Mouse (Mus musculus): ENCODE measurements around the gene Rps16. TPM values are rescaled to one million over a fixed set of nuclear protein-coding genes. Genes with fewer than 3 reads are reported as not detected.
A peak's percentile ranks its signal among the peaks of the same experiment; 100 is the strongest.

Rps16 gene
- total RNA-seq, 4 experiments from 2014 or later: 442 to 558 (median 490) TPM

DNA sequence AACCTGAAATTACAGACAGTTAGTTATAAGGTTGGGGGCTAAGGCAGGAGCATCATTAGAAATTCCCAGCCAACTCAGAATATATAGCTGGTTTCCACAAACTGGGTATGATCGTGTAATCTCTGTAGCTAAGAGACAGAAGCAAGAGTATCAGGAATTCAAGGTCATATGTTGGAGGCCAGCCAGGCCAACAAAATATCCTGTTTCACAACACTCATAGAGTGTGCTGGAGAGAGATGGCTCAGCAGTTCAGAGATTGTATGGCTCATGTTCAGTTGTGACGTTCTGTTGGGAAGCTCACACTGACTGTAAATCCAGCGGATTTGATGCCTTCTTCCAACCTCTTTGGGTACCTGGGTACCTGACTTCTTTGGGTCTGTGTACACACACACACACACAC is 2.7 kb upstream of the Rps16 start:
- no peak for DNase-seq (ENCODE audit: low spot score in 2 of 2)

DNA sequence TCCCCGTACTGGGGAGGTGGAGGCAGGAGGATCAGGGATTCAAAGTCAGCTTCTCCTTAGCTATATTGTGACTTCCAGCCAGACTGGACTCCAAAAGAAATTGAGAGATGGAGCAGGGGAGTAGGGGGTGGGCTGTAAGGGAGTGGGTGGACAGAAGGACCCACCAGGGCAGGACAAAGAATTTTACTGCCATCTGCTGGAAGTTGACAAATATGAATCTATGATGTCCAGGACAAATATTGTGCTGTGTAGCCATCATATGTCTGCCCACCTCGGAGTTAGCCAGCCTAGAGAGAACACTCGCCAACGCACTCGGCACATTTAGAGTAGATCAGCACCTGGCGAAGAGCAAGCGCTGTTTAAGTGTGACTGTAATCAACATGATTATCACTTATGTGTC is 1.9 kb upstream of the Rps16 start:
- no peak for DNase-seq (ENCODE audit: low spot score in 2 of 2)

DNA sequence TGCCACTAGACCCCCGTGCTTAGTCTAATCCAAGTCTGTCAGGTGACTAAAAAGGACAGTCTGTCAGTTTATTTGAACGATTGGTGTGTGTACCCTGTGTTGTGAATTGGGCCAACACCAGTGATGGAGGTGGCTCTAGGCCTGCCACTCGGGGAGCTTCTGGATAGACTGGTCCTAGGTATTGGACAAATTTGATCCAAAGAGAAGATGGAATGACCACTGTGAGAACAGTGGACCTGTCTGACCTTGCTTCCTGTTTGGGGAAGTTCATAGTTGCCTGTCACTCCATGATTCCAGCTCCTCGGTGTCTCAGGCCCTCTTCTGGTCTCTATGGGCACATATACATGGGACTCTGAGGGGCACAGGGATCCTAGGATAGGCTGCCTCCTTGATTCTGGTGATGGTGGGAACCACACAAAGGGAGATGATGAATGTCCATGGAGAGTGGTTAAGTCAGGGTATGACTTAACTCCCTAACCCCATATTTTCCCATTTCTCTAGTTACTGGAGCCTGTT is 1.3 kb downstream of the Rps16 start:
- no peak for DNase-seq (ENCODE audit: low spot score in 2 of 2)

DNA sequence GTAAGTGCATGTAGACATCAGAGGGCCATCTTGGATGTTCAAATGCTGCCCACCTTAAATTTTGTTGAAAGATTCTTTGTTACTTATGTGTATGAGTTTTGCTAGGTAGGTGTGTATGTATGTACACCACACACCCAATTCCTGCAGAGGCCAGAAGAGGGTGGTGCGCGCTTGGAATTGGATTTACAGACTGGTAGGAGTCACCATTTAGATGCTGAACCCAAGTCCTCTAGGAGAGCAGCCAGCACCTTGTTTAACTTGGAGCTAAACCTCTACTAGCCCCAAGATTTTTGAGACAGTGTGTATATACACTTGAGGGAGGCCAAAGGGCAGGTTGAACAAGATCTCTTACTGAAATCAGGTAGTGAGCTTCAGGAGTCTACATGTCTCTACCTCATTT is 2.8 kb downstream of the Rps16 start:
- DNase-seq (ENCODE audit: low spot score in 2 of 2): no peak

DNA sequence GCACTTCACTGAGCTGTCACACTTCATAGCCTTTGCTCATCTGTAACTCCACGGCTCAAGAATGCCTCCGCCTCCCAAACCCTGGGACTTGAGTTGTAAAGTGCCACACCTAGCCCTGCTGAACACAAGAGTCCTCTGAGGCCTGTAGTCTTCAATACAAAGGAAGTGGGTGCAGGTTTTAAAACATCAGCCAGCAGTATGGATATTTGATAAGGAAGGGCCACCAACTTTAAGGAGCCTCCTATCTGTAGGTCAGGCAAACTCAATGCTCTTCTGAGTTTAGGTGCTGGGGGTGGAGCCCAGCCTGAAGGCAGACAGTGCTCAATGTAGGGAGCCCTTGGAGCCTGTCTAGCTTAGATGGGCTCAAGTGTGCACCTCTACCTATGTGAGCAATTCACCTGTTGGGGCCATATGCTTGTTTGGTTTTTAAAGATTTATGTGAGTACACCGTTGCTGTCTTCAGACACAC is 3.7 kb downstream of the Rps16 start:
- no peak for DNase-seq (ENCODE audit: low spot score in 2 of 2)

DNA sequence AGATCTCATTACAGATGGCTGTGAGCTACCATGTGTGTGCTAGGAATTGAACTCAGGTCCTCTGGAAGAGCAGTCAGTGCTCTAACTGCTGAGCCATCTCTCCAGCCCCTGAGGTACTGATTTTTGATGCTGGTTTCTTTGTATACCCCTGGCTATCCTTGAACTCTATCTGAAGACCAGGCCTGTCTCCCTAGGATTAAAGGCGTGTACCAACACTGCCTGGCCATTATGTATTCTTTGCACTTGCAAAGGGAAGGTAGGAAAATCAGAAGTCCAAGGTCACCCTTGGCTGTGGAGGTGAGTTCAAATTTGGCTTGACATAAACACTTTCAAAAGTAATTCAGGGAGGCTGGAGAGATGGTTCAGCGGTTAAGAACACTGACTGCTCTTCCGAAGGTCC is 4.1 kb downstream of the Rps16 start:
- DNase-seq (ENCODE audit: low spot score in 2 of 2): no peak

DNA sequence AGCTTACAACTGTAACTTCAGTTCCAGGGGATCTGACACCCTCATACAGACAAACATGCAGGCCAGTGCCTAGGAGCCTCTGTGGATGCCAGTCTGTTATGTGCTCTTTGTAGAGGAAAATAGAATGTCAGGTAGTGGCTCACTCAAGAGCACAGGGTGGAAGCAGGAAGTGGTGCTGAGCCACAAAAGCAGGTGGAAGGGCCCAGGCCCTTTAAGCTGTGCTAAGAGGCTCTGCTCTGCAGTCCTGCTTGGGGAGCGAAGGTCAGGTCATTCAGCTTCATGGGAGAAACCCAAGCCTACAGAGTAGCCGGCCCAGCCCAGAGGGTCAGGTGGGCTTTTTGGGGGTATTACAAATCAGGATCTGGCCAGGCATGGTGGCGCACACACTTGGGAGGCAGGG is 4.8 kb downstream of the Rps16 start:
- DNase-seq (ENCODE audit: low spot score in 2 of 2): no peak

DNA sequence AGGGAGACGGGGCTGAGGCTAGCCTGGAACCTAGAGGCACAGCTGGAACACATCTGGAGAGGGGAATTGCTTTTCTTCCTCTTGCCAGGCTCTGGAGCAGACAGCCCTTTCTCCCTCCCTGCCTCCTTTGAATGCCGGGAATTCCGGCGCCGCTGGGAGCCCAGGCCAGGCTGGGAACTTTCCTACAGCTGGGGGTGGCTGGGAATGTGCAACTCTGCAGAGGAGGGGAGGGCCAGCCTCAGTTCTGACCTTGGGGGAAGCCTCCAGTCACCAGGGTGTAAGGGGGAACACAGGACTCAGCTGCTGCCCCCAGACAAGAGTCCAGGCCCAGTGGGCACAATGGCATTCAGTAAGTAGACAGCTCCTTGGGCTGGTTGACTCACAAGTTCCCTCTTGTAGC is 6.5 kb downstream of the Rps16 start:
- no peak for DNase-seq (ENCODE audit: low spot score in 2 of 2)

DNA sequence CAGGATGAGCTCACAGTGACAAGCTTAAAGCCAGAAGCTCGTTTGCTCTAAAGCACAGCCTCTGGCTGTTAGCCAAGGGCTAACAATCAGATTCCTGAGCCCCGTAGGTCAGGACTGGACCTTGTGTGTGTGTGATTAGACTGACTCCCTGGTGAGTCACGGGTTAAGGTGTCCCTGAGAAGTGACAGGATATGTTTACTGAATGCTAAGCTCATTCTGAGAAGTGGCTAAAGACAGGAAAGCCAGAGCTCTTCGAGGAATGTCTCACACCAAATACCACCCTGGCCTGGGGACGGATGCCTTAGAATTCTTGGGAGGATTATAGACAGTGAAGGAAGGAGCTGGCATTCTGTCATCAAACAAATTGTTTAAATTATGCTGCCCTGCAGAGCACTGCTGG is 7.5 kb downstream of the Rps16 start:
- DNase-seq (ENCODE audit: low spot score in 2 of 2): no peak

DNA sequence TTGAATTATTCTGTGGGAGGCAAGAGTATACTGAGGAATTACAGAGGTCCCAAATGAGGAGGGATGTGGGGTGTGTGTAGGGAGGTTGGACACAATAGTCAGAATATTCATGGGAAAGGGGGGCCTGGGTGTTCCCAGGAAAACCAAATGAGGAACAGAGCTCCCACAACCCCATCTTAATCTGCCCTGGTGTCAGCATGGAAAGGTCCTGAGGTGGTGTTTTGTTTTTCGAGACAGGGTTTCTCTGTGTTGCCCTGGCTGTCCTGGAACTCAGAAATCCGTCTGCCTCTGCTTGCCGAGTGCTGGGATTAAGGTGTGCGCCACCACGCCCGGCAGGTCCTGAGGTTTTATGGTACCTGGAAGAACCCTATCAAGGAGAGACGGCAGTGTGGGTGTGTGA is 8.0 kb downstream of the Rps16 start:
- no peak for DNase-seq (ENCODE audit: low spot score in 2 of 2)

DNA sequence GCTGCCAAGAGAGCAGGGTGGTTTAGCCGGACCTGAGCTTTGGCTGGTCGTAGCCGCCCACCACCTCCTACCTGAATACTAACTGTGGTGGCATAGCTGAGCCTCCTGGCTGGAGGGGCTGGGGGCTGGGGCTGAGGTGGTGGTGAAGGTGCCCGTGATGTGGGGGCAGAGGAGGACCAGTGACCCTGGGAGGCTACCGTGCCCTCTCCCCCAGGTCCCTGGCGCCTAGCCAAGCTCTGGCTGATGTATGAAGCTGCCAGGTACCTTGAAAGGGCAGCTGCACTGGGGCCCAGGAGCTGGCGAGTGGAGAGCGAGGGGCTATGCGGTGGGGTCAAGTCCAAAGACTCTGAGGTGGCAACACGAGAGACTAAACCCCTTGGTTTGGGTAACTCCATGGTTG is 9.4 kb downstream of the Rps16 start:
- DNase-seq (ENCODE audit: low spot score in 2 of 2): no peak

DNA sequence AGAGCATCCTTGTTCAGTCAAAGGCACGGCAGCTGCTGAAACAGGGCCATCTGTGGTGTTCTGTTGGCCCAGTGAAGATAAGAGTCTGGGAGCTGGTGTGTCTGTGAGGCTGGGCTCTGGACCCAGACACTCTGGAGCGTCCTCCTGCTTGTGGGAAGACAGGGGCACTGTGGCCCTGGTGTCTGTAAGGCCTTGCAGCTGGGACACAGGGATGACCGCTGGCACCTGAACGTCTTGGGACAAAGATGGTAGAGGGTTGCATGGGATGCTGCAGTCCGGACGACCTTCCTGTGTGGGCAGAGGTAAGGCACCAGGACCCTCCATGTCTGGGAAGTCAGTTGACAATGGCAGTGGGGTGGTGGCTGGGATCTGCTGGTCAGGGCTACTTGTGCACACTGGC is 9.8 kb downstream of the Rps16 start:
- DNase-seq (ENCODE audit: low spot score in 2 of 2): no peak

DNA sequence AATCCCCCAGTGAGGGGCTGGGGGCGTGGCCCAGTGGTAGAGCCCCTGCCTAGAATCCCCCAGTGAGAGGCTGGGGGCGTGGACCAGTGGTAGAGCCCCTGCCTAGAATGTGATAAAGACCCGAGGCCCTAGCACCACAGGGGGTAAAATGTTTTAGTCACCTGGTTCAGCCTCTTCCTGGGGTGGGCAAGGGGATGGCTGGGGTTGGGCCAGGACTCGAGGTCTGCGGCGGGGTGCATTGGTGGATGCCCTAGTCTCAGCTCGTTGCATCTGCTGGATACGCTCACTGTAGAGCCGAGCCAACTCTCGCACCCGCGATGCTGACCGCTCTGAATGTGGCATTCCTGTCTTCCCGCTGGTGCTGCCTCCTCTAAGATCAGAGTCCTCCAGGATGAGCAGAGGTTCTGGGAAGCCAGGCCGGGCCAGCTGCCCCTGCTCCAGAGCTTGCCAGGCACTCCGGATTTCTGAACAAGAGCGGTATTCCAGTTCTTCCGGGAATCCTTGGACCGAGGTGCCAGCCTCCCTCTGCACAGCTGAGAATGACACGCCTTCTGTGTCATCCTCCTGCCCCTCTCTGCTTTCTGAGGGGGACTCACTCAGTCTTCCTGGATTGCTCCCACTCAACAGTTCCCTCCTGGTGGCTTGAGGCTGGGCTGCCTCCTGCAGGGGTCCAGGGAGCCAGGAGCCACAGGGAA is 11.3 kb downstream of the Rps16 start:
- DNase-seq (ENCODE audit: low spot score in 2 of 2): no peak

DNA sequence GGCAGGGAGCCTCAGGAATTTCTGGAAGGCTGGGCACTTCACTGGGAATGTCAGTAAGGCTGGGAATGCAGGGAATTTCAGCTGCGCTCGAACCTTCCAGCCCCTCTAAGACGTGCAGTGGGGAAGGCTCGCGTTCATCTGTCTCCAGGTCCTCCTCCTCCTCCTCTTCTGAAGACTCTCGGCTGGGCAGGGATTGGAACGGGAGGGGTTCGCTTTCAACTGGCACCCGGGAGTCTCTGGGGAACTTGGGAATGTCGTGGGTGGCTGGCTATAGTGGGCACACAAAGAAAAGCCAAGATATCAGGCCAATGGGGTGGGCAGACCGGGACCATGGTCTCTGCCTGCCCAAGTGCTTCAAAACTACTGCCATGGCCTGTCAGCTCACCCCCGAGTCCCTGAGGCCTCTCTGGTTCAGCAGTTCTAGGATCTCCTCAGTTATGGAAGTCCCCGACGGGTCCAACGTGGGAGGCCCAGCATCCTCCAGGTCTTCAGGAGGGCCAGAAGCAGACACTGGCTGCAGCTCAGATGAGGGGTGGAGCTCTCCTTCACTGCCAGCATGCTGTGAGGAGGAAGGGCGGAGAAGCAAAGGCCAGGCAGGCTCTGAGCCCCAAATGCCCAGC is 12.1 kb downstream of the Rps16 start:
- DNase-seq (ENCODE audit: low spot score in 2 of 2): no peak

DNA sequence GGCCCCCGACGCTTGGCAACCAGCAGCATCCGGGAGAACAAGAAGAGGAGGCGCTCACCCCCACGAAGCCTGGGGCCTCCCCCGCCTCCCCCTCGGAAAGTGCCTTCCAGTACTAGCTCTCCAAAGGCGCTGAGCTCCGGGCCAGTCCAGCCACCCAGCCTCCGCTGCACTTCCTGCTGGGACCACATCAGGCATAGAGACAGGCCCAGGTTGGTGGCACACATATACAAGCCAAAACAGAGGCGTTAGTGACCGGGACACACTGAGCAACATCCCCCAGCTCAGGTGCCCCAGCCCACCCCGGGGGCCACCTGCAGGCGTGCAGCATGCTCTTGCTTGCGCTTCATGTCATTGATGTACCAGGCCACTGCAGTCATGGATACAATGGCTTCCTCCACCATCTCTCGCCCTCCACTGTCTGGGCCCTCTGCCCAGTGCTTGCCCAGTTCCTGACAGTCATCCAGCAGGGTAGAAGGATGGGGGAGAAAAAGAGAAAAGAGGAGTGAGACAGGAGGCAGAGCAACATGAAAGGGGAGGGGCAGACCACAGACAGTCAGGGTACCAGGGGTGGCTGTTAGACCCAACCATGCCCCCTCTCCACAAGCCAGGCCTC is 17.3 kb downstream of the Rps16 start:
- no peak for DNase-seq (ENCODE audit: low spot score in 2 of 2)

DNA sequence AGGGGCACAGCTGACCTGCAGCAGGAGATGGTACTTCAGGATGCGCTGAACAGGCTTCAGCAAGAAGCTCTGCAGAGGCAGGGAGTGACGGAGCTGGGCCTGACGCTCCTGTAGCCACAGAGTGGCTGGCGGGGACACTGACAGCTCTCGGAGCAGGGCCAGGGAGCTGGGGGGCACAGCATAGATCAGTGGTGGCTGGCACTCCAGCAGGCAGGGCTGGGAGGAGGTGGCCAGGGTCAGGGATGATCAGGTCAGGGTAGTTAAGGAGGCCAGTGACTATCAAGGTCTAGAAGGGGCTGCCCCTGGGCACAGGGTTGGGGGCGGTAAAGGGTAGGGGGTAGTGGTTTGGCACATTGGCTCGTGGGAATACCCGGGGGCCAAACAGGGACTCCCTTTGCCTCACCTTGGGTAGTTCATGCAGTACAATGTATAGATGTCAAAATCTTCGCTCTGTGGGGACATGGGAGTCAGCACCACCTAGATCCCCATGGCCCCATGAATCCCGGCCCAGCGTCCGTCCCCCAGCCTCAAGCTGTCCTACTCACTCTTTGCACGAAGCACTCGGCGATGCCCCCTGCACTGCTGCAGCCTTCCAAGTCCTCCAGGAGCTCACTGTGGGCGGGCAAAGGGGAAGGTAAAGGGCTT is 17.9 kb downstream of the Rps16 start:
- no peak for DNase-seq (ENCODE audit: low spot score in 2 of 2)

DNA sequence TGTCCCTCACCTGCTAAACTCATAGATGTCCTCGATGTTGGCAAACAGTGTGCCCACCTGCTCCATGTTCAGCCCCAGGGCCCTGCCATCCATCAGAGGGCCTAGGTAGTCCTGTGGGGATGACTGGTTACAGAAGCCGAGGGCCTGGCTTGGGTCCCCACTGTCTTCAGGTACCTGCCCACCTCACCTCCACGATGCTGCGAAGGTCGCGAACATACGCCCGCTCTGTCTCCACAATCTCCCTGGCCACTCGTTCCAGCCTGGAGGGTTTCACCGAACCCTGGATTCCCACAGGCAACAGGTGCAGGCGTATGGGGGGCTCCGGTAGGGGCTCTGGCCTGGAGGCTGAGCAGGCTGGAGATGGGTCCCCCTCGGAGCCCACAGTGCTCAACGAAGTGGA is 19.6 kb downstream of the Rps16 start:
- DNase-seq (ENCODE audit: low spot score in 2 of 2): no peak

DNA sequence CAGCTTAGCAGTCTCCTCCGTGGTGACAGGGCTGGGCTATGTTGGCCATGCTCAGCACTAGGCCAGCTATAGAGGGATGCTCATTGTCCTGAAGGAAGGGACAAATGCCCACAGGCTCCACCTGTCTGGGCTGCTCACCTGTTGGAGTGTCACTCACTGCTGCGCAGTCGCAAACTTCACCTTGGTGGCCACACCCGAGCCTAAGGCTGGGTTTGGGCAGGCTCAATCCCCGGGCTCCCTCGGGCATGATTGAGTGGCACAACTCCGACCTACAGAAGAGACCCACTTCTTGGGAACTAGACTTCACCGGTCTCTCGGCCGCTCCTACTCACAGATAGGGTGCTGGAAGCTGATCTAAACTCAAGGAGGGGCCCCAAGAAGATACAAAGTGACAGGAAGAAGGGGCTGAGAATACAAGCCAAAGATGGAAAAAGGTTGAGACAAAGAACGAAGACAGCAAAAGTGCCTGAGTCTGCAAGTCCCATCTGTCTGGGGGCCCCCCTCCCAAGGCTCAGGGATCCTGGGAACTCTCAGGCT is 20.6 kb downstream of the Rps16 start:
- no peak for DNase-seq (ENCODE audit: low spot score in 2 of 2)

DNA sequence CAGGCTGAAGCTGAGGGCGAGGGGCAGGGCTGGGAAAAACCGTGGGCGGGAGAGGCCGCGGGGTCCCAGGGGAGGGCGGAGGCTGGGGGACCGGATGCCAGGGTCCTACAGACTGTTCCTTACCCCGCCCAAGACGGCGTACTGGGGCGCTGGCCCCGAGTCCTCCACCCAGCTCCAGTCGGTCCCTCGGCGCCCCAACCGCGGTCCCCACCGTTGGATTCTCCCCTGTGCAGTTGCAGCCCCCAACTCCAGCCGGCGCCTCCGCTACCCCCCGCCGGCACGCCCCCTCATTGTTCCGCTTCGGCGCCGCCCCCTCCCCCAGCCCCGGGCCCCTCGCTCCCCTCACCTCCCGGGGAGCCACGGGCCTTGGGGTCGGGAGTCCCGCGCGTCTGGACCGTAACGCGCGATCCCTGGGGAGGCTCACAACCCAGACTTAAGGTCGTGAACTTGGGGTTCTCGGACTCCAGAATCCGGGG is 21.1 kb downstream of the Rps16 start:
- peak; percentile 64 to 65 for DNase-seq (ENCODE audit: low spot score in 2 of 2)

DNA sequence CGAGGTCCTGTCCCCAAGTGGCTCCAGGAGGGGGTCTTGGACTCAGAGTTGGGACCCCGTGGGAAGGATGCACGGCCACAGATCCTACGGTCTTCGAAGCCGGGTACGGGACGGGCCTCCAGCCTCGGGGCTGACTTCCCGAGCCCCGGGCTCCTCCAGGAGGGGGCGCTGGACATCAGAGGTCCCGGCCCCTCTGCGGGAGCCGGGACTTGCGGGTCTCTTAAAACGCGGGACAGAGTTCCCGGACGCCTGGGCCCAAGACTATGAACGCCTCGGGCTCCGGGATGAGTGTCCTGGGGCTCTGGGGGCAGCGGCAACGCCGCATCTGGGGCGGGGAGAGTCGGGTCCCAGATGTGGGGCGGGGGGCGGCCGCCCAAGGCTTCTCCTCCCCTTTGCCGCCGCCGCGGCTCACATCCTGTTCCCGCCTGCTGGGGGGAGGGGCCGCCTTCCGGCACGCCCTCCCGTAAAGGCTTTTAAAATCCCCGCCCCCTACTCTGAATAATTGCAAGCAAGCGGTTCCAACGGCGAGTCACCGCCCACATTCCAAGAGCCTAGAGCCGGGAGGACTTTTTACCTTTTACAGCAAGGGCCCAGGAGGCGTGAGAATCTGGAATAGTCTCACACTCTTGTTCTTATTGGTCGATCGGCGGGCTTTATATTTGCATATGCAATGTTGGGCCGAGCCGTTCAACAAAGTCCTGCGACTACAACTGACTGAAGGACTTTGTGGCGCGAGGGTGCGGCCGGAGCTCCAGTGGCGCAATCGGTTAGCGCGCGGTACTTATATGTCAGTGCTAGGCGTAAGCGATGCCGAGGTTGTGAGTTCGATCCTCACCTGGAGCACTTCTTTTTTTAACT is 22.0 kb downstream of the Rps16 start, which contains the start of gene Plekhg2:
Plekhg2 (minus strand) TSS at position 349 of the 858 bp plus-strand sequence.
- DNase-seq (ENCODE audit: low spot score in 2 of 2): peak; percentile 95 to 97

DNA sequence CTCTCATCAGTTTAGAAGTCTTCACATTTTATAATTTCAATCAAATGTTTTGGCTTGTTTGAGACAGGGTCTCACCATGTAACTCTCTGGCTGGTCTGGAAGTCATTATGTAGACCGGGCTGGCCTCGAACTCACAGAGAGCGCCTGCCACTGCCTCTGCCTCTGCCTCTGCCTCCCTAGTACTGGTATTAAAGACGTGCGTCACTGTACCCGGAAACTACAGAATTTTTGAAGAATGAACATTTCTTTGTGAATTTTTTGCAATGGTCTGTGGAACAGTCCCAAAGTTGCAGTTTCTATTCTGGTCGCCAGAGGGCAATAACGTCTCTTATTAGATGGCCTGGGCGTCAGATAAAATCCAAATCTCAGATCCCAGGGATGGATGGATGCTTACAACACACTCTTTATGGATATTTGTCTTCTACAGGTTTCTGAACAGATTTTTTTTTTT is 22.7 kb downstream of the Rps16 start:
- peak; percentile 68 to 72 for DNase-seq (ENCODE audit: low spot score in 2 of 2)

All from gastrocnemius, adult 8-10 months (tissue).